Mouse (Mus musculus): ENCODE results near the gene Gm5800. TPM values are rescaled to one million over a fixed set of nuclear protein-coding genes. Genes with fewer than 3 reads are reported as not detected.
"Not testable (repeated sequence)": the region's sequence is repeated elsewhere in the genome, so short reads cannot be mapped to it uniquely, and the experiment has no call there.

Gm5800 gene
- polyA plus RNA-seq (2012; ENCODE audit: insufficient read depth, insufficient read length, missing spikeins): not detected in 2 replicates

DNA sequence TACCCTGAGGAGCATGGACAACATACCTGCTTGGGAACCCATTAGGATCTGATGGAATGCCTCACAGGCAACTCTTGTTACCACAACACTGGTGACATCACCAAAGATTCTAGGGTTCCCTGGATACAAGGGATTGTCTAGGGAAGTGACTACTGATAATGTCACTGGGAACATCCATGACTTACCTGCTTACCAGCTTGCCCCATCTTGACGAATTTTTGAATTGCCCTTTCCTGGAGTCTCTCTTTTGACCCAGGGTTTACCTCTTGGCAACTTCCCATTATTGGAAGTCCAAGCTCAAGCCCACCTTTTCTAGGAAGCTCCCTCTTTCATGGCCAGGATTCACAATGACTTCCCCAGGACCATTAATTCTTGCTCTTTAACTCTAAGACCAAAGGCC, at the start of gene Gm5800:
Gene Gm5800 (minus strand): TSS at position 101 of the 400 bp plus-strand sequence.
- Histone ChIP-seq H3K27ac (replicated peaks; ENCODE audit: low read depth, low read length) (no peak within 1 kb of the TSS), H3K4me3 (ENCODE audit: insufficient read depth, low read depth, low read length) (no peak within 1 kb of the TSS), H3K4me1 (ENCODE audit: control insufficient read depth, insufficient read depth, insufficient read length, low read length) (no peaks in the 10 kb centered on the region)

DNA sequence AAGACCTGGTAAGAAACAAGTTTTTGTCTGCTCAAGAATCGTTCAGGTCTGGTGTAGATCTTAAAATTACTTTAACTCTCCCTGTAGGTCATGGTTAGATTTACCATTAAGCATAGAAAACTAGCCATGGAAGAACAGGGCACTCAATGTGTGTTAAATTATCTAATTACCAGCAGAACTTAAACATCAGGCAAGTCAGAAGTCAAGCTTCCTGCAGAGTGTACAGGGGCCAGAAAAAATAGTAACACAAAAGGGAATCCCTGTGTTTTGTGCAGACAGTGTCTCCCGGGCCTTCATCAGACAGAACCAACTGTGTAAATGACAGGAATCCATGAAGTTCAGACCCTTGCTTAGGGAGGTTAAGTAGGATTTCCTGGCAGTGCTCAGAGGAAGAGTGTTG, 39.0 kb upstream of the Gm5800 start:
- no peaks in the 10 kb centered on the region for H3K4me1 ChIP-seq (ENCODE audit: control insufficient read depth, insufficient read depth, insufficient read length, low read length)
- no peak overlapping the region for H3K4me3 ChIP-seq (ENCODE audit: insufficient read depth, low read depth, low read length)
- no peak overlapping the region for H3K27ac ChIP-seq (replicated peaks; ENCODE audit: low read depth, low read length)

DNA sequence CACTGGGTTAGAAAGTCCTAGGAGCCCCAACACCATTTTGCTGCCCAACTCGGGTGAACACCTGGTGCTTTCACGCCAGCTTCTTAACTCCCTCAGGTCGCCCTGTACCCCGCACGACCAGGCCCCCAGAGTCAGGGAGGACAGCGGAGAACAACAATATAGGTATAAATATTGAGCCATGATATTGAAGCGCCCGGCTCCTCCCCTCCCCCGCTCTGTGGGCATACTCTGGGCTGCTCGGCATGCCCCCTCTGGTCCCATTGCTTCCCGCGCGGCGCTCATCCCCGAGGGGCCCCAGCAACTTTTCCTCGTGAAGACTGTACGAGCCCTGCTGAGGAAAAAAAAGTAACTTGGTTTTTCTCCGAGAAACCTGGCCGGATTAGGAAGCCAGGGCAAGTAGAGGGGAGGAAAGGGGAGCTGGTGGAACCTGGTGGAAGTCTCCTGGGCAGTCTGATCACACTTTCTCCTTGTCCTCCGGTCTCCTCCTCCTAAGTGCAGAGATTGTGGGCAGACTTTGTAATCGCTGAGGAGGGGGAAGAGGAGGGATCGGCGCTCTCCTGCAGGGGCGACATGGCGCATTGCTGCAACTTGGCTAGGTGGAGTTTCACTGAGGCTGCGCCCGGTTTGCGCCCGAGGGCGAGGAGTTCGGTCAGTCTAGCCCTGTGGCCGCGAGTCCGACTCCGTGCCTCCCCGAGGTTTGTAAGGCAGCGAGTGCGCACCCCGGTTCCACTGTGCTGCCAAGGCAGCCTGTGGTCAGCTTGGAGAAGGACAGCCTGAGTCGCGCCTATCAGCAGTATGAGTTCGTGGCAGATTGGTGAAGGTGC, 23.6 kb upstream of the Gm5800 start:
- Histone ChIP-seq H3K4me1 (ENCODE audit: control insufficient read depth, insufficient read depth, insufficient read length, low read length) (no peaks in the 10 kb centered on the region), H3K4me3 (ENCODE audit: insufficient read depth, low read depth, low read length) (no peak overlapping the region), H3K27ac (replicated peaks; ENCODE audit: low read depth, low read length) (no peak overlapping the region)

DNA sequence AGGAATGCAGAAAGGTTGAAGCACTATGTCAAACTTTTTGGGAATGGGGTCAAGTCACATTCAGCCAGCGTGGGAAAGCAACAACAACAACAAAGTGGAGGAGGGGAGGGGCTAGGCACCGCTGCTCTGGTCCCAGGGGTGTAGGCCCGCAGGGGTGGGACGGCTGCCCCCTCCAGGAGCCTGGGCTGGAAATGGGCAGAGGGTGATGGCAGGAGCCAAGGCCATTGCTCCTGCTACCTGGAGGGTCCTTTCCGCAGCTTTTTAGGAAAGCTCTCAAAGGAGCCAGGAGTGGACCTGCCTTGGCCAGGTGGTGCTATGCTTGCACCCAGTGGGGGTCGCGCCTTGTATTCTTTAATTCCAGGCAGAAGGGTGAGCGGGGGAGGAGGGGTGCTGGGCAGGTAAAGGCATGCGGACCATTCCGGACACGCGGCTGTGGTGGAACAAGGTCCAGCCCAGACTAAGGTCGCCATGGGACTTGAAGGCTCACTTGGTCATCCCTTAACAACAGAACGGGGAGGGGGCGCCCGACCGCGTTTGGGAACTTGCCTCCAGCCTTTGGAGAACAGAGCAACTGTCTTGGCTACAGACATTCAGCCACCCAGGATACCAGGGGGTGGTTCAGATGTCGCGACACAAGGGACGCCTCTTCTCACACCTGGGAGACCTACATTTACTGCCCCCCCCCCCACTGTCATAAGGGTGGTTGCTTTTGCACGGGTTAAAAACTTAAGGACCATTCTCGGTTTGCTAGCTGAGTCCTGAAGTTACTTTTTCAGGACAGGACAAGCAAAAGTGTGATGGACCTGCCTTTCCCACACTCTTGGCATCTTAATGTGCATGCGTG, 22.4 kb upstream of the Gm5800 start:
- H3K4me3 ChIP-seq (ENCODE audit: insufficient read depth, low read depth, low read length): no peak overlapping the region
- H3K4me1 ChIP-seq (ENCODE audit: control insufficient read depth, insufficient read depth, insufficient read length, low read length): no peaks in the 10 kb centered on the region
- H3K27ac ChIP-seq (replicated peaks; ENCODE audit: low read depth, low read length): no peak overlapping the region

DNA sequence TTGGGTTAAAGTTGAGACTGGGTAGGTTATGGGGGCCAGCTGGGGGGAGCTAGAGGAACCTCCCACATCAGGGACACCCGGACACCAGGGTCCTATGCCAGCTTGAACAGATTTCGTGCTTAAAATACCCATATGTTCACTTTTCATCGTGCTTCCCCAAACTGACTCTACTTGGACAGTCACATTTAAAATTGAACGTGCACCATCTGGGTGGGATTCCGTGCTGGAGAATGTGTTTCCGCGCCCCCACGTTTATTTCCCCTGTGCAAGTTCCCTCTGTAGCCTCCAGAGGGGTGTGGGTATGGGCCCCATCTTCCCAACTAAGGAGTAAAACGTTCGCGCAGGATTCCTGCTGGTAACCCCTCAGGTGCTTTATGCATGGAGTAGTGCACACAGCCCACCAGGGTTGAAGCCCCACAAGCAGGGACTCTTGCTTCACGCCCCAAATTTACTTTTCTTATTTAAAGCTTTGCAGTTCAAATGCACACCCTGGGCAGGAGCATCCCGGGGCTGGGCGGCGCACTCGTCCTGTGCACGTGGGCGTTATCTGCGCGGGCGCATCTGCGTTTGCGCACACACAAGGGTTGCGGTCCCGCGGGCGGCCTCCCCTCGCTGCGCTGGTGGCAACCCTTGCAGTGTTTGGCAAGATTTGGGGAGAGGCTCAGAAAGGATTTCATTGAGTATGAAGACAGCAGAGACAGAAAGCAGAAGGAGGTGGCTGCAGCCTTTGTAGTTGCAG, 21.6 kb upstream of the Gm5800 start:
- Histone ChIP-seq H3K27ac (replicated peaks; ENCODE audit: low read depth, low read length) (no peak overlapping the region), H3K4me1 (ENCODE audit: control insufficient read depth, insufficient read depth, insufficient read length, low read length) (no peaks in the 10 kb centered on the region), H3K4me3 (ENCODE audit: insufficient read depth, low read depth, low read length) (no peak overlapping the region)

DNA sequence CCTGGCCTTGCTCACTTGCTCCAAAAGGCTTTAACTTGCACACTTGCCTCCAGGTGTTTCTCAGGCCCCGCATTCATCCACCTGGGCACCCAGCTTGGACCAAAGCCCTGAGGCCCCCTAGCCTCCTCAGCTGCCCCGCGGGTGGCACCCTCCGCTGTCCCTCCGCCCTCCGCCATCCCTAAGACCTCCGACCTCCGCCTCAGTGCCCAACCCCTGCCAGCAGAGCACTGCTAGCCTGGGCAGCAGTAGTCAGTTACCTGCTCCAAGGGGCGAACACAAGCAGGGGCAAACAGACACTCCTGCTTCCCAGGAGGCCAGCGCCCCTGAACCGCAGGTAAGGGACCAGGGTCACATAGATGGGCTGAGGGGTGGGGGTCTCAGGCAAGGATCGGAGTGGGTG, 21.0 kb upstream of the Gm5800 start:
- Histone ChIP-seq H3K4me3 (ENCODE audit: insufficient read depth, low read depth, low read length) (no peak overlapping the region), H3K4me1 (ENCODE audit: control insufficient read depth, insufficient read depth, insufficient read length, low read length) (no peaks in the 10 kb centered on the region), H3K27ac (replicated peaks; ENCODE audit: low read depth, low read length) (no peak overlapping the region)

DNA sequence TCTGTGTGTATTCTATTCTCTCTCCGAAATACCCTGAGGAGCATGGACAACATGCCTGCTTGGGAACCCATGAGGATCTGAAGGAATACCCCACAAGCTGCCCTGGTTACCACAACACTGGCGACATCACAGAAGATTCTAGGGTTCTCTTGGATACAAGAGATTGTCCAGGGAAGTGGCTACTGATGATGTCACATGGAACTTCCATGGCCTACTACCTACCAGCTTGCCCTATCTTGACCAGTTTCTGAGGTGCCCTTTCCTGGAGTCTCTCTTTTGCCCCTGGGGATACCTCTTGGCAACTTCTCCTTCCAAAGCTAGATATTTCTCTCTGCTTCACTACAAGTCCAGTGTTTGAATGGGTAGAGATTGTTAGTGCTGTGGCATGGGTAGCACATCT, 21.6 kb downstream of the Gm5800 start, which contains the start of gene Gm17079:
Gene Gm17079 (minus strand): TSS at position 101 of the 400 bp plus-strand sequence.
- H3K27ac ChIP-seq (replicated peaks; ENCODE audit: low read depth, low read length); H3K4me1 ChIP-seq (ENCODE audit: control insufficient read depth, insufficient read depth, insufficient read length, low read length); H3K4me3 ChIP-seq (ENCODE audit: insufficient read depth, low read depth, low read length): not testable (repeated sequence)

DNA sequence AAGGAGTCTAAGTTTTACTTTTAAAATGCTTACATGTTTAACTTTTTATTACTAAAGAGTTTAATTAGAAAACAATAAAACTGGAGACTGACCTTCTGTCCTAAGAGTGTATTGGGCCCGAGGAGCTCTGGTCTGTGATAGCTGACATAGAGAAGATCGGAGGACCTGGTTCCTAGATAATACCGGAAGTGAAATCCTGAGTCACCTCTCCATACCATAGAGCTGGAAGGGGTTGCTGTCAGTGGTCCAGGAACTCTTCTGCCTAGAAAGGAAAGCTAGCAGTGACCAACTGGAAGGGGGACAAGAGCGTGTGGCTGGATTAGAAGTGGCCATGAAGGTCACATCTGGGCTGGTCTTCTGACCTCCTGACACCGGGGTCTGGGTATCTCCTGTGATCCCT, 39.7 kb downstream of the Gm5800 start:
- Histone ChIP-seq H3K27ac (replicated peaks; ENCODE audit: low read depth, low read length) (no peak overlapping the region), H3K4me3 (ENCODE audit: insufficient read depth, low read depth, low read length) (no peak overlapping the region), H3K4me1 (ENCODE audit: control insufficient read depth, insufficient read depth, insufficient read length, low read length) (no peaks in the 10 kb centered on the region)

Other genes starting within 250 kb of the Gm5800 start
- gene Gm5622, start 164.4 kb downstream of the Gm5800 start, polyA plus RNA-seq (2012; ENCODE audit: insufficient read depth, insufficient read length, missing spikeins): not detected in 2 replicates
- not detected in 2 replicates for gene Gm17175, start 143.1 kb downstream of the Gm5800 start, polyA plus RNA-seq (2012; ENCODE audit: insufficient read depth, insufficient read length, missing spikeins)
- not detected in 2 replicates for gene Gm17174, start 125.0 kb downstream of the Gm5800 start, polyA plus RNA-seq (2012; ENCODE audit: insufficient read depth, insufficient read length, missing spikeins)
- not detected in 2 replicates for gene Gm17078, start 105.9 kb downstream of the Gm5800 start, polyA plus RNA-seq (2012; ENCODE audit: insufficient read depth, insufficient read length, missing spikeins)
- gene Gm4181, start 81.5 kb downstream of the Gm5800 start, polyA plus RNA-seq (2012; ENCODE audit: insufficient read depth, insufficient read length, missing spikeins): not detected in 2 replicates
- gene Gm17079, start 21.7 kb downstream of the Gm5800 start, polyA plus RNA-seq (2012; ENCODE audit: insufficient read depth, insufficient read length, missing spikeins): not detected in 2 replicates
- not detected in 2 replicates for gene Ang4, start 56.4 kb upstream of the Gm5800 start, polyA plus RNA-seq (2012; ENCODE audit: insufficient read depth, insufficient read length, missing spikeins)
- not detected in 2 replicates for gene AY358078, start 82.9 kb upstream of the Gm5800 start, polyA plus RNA-seq (2012; ENCODE audit: insufficient read depth, insufficient read length, missing spikeins)
- gene Ear6, start 136.5 kb upstream of the Gm5800 start, polyA plus RNA-seq (2012; ENCODE audit: insufficient read depth, insufficient read length, missing spikeins): not detected in 2 replicates
- gene Mettl17, start 167.7 kb upstream of the Gm5800 start, polyA plus RNA-seq (2012; ENCODE audit: insufficient read depth, insufficient read length, missing spikeins): 8.3 and 21.2 TPM in 2 replicates
- not detected in 2 replicates for gene Slc39a2, start 175.7 kb upstream of the Gm5800 start, polyA plus RNA-seq (2012; ENCODE audit: insufficient read depth, insufficient read length, missing spikeins)
- gene Ndrg2, start 197.0 kb upstream of the Gm5800 start, polyA plus RNA-seq (2012; ENCODE audit: insufficient read depth, insufficient read length, missing spikeins): 243 and 259 TPM in 2 replicates
- not detected in 2 replicates for gene Tppp2, start 201.2 kb upstream of the Gm5800 start, polyA plus RNA-seq (2012; ENCODE audit: insufficient read depth, insufficient read length, missing spikeins)
- gene Rnase13, start 205.6 kb upstream of the Gm5800 start, polyA plus RNA-seq (2012; ENCODE audit: insufficient read depth, insufficient read length, missing spikeins): not detected in 2 replicates

All from brown adipose tissue, adult 24 weeks (tissue).